Mouse (Mus musculus): ENCODE measurements at regions not wholly inside any gene's neighbourhood (a gene's known extent, or its start where the extent isn't known, plus 50 kb on each side); places are given as distances from the start of the nearest gene placed in this dataset.

DNA sequence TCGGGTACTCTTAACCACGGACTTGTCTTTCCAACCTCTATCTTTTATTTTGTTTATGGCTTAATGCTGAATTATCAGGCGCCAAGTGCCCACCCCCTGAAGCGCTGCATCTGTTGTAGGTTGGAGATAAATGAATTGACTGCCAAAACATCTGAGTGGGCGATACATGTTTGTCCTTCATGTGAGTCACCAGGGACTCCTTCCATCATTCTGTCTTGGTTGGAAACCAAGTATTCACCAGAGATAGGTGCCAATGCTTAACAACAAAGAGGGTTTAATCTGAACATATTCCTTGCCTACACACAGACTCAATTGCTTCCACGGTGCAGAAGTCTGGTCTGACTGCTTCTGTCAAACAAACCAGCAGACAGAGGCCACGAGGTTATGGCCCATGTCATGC lies 203.6 kb downstream of the Rpap3 start:
- TF ChIP-seq EP300 (IDR thresholded peaks at IDR 0.05; ENCODE audit: low read length), result no peak
- TF ChIP-seq CTCF (conservative IDR thresholded peaks at IDR 0.05 in 1 of 2, IDR thresholded peaks at IDR 0.05 in 1 of 2; ENCODE audit: low read depth in 2 of 2, low read length in 2 of 2), result no peak
- TF ChIP-seq MXI1 (IDR thresholded peaks at IDR 0.05; ENCODE audit: low read depth, low read length), result no peak
- no peak for TF ChIP-seq MEF2A (IDR thresholded peaks at IDR 0.05; ENCODE audit: borderline replicate concordance, low read depth, low read length)
- TF ChIP-seq ELF1 (IDR thresholded peaks at IDR 0.05; ENCODE audit: low read depth, low read length), result no peak
- TF ChIP-seq ETS1 (conservative IDR thresholded peaks at IDR 0.05; ENCODE audit: low read depth, low read length), result no peak
- TF ChIP-seq E2F4 (IDR thresholded peaks at IDR 0.05; ENCODE audit: insufficient replicate concordance, low read depth, low read length), result no peak
- no peak for TF ChIP-seq NELFE (IDR thresholded peaks at IDR 0.05; ENCODE audit: low read depth, low read length)
- no peak for TF ChIP-seq HCFC1 (IDR thresholded peaks at IDR 0.05; ENCODE audit: low read depth, low read length)
- no peak for TF ChIP-seq CHD1 (IDR thresholded peaks at IDR 0.05; ENCODE audit: low read depth, low read length)
- Histone ChIP-seq H3K9ac (ENCODE audit: insufficient read depth, low read depth) (no peak overlapping the region), H3K4me2 (ENCODE audit: insufficient read depth, low read depth, poor library complexity, severe bottlenecking) (no peak overlapping the region)

GRCm38 (mm10) chr15:97501420-97501819 lies 204.2 kb downstream of the Rpap3 start:
- Histone ChIP-seq H3K4me2 (ENCODE audit: insufficient read depth, low read depth, poor library complexity, severe bottlenecking) (no peak overlapping the region), H3K9me3 (replicated peaks; ENCODE audit: low read length) (no peaks in the 10 kb centered on the region), H3K4me3 (replicated peaks in 1 of 3; ENCODE audit: low read depth in 2 of 3, low read length in 2 of 3, poor library complexity in 1 of 3) (no peak overlapping the region), H3K36me3 (replicated peaks in 1 of 2; ENCODE audit: control insufficient read depth in 1 of 2, insufficient read depth in 1 of 2, low read length in 1 of 2) (no peaks in the 10 kb centered on the region), H3K9ac (ENCODE audit: insufficient read depth, low read depth) (no peak overlapping the region), H3K27ac (ENCODE audit: insufficient read depth, low read depth) (no peak overlapping the region), H3K27me3 (replicated peaks) (no peaks in the 10 kb centered on the region), H3K79me2 (replicated peaks; ENCODE audit: control insufficient read depth, extremely low read depth, insufficient read depth, poor library complexity, severe bottlenecking) (no peaks in the 10 kb centered on the region), H3K4me1 (ENCODE audit: control insufficient read depth in 1 of 2, insufficient read depth in 2 of 2) (peaks cover 2 to 24% of the 10 kb centered on the region in 2 experiments; a peak in 2 of 4 replicates)
- no peak for DNase-seq (ENCODE audit: extremely low read depth)
- in situ Hi-C loops (cut with MboI; ENCODE audit: low pct_ligation_motif_present, low pct_unique_long_range_greater_than_20kb, low sequenced_read_pairs), result no loop called here
- TF ChIP-seq MXI1 (IDR thresholded peaks at IDR 0.05; ENCODE audit: low read depth, low read length) (no peak), POLR2AphosphoS2 (IDR thresholded peaks at IDR 0.05; ENCODE audit: low read depth, low read length) (no peak)
- dilution Hi-C loops (cut with MboI; ENCODE audit: extremely low pct_ligation_motif_present, extremely low pct_unique_long_range_greater_than_20kb, low sequenced_read_pairs), result no loop called here

More for the DNA sequence above, 203.6 kb downstream of the Rpap3 start:
- dilution Hi-C loops (cut with MboI; ENCODE audit: extremely low pct_ligation_motif_present, extremely low pct_unique_long_range_greater_than_20kb, low sequenced_read_pairs) (no loop called here), in situ Hi-C loops (cut with MboI; ENCODE audit: low pct_ligation_motif_present, low pct_unique_long_range_greater_than_20kb, low sequenced_read_pairs) (no loop called here)
- Histone ChIP-seq H3K4me3 (replicated peaks in 1 of 3; ENCODE audit: low read depth in 2 of 3, low read length in 2 of 3, poor library complexity in 1 of 3) (no peak overlapping the region), H3K9me3 (replicated peaks; ENCODE audit: low read length) (no peaks in the 10 kb centered on the region), H3K27ac (ENCODE audit: insufficient read depth, low read depth) (no peak overlapping the region), H3K4me1 (ENCODE audit: control insufficient read depth in 1 of 2, insufficient read depth in 2 of 2) (peaks cover 2 to 24% of the 10 kb centered on the region in 2 experiments; a peak in 2 of 4 replicates), H3K27me3 (replicated peaks) (no peaks in the 10 kb centered on the region), H3K79me2 (replicated peaks; ENCODE audit: control insufficient read depth, extremely low read depth, insufficient read depth, poor library complexity, severe bottlenecking) (no peaks in the 10 kb centered on the region), H3K36me3 (replicated peaks in 1 of 2; ENCODE audit: control insufficient read depth in 1 of 2, insufficient read depth in 1 of 2, low read length in 1 of 2) (no peaks in the 10 kb centered on the region)
- no peak for DNase-seq (ENCODE audit: extremely low read depth)

GRCm38 (mm10) chr15:97499821-97500385 lies 205.7 kb downstream of the Rpap3 start:
- no peak for TF ChIP-seq TCF12 (IDR thresholded peaks at IDR 0.05; ENCODE audit: low read depth, low read length)
- TF ChIP-seq USF2 (conservative IDR thresholded peaks at IDR 0.05; ENCODE audit: low read depth, low read length), result no peak
- no peak for TF ChIP-seq JUN (IDR thresholded peaks at IDR 0.05; ENCODE audit: insufficient read depth, low read depth, low read length)
- no peak for TF ChIP-seq CHD2 (IDR thresholded peaks at IDR 0.05; ENCODE audit: low read length)
- H3K79me2 ChIP-seq (replicated peaks; ENCODE audit: control insufficient read depth, extremely low read depth, insufficient read depth, poor library complexity, severe bottlenecking), result no peaks in the 10 kb centered on the region
- no peaks in the 10 kb centered on the region for H3K27me3 ChIP-seq (replicated peaks)
- no peaks in the 10 kb centered on the region for H3K36me3 ChIP-seq (replicated peaks in 1 of 2; ENCODE audit: control insufficient read depth in 1 of 2, insufficient read depth in 1 of 2, low read length in 1 of 2)
- no peak overlapping the region for H3K4me3 ChIP-seq (replicated peaks in 1 of 3; ENCODE audit: low read depth in 2 of 3, low read length in 2 of 3, poor library complexity in 1 of 3)
- dilution Hi-C loops (cut with MboI; ENCODE audit: extremely low pct_ligation_motif_present, extremely low pct_unique_long_range_greater_than_20kb, low sequenced_read_pairs), result no loop called here
- peaks cover 2 to 24% of the 10 kb centered on the region in 2 experiments; a peak in 2 of 4 replicates for H3K4me1 ChIP-seq (ENCODE audit: control insufficient read depth in 1 of 2, insufficient read depth in 2 of 2)
- H3K4me2 ChIP-seq (ENCODE audit: insufficient read depth, low read depth, poor library complexity, severe bottlenecking), result no peak overlapping the region
- H3K9ac ChIP-seq (ENCODE audit: insufficient read depth, low read depth), result no peak overlapping the region
- DNase-seq (ENCODE audit: extremely low read depth), result no peak
- in situ Hi-C loops (cut with MboI; ENCODE audit: low pct_ligation_motif_present, low pct_unique_long_range_greater_than_20kb, low sequenced_read_pairs), result loop anchor here (10.0 kb wide), 2 partner anchors 255 to 1425 kb away; partner anchors contain the start of genes Amigo2 and Pced1b
- H3K27ac ChIP-seq (ENCODE audit: insufficient read depth, low read depth), result no peak overlapping the region
- H3K9me3 ChIP-seq (replicated peaks; ENCODE audit: low read length), result peaks cover 8% of the 10 kb centered on the region
